Mouse (Mus musculus) stomach, embryonic 14.5 days (tissue): ENCODE measurements at regions not wholly inside any gene's neighbourhood (a gene's known extent, or its start where the extent isn't known, plus 50 kb on each side); places are given as distances from the start of the nearest gene placed in this dataset. TPM values are rescaled to one million over a fixed set of nuclear protein-coding genes. Genes with fewer than 3 reads are reported as not detected.

ENCODE experiments used
- microRNA-seq: library from miRNA; unstranded; fragments of <30 nt; microRNA quantifications from one replicate; pipeline ENCODE4, GENCODE M21; 2016

Small RNAs in the stretch of these regions (microRNA-seq; reads per million reads assigned to microRNA genes)
- gene Mir8117: not detected
